Mouse (Mus musculus): ENCODE measurements around the gene 4930432M17Rik.

- TF ChIP-seq CTCF (IDR thresholded peaks at IDR 0.05; ENCODE audit: low read depth, low read length) (no peak), POLR2A (IDR thresholded peaks at IDR 0.05; ENCODE audit: extremely low read depth, insufficient read depth, low read length) (no peak)
Measured at GRCm38 (mm10) chr3:121640611-121641010, 30.0 kb upstream of the 4930432M17Rik start.

Data from liver, adult 2 months (tissue).